Mouse (Mus musculus) bone marrow, adult 2 months (tissue): Measurements from ENCODE around the gene Pcyt2. TPM values are rescaled to one million over a fixed set of nuclear protein-coding genes. Genes with fewer than 3 reads are reported as not detected.

ENCODE experiments used
- H3K27ac ChIP-seq: fragments of 200-500 bp; 2 replicates; pipeline ENCODE4 v1.5.1; 2012; ENCODE audit warnings: low read depth, mild to moderate bottlenecking, control low read depth, inconsistent platforms, low read length; ENCODE audit not compliant: control insufficient read depth, poor library complexity, insufficient read depth
- H3K4me1 ChIP-seq: fragments of 200-500 bp; 2 replicates; pipeline ENCODE4 v1.6.1; 2011; ENCODE audit warnings: low read length; ENCODE audit not compliant: control insufficient read depth, insufficient read depth
- H3K4me3 ChIP-seq: fragments of 200-500 bp; replicated peaks from 2 replicates; pipeline ENCODE3; 2011; ENCODE audit warnings: mild to moderate bottlenecking, low read depth, low read length, control low read depth; ENCODE audit not compliant: control insufficient read depth
- CTCF ChIP-seq: fragments of 200-500 bp; IDR thresholded peaks from 2 replicates; pipeline ENCODE4 v1.5.1; 2011; ENCODE audit warnings: low read length, control low read depth; ENCODE audit not compliant: control insufficient read depth, insufficient read depth
- POLR2A ChIP-seq: fragments of 200-500 bp; IDR thresholded peaks from 2 replicates; pipeline ENCODE4 v1.6.1; 2011; ENCODE audit warnings: low read depth, mild to moderate bottlenecking, control low read depth, low read length, borderline replicate concordance; ENCODE audit not compliant: control insufficient read depth
- WGBS: fragments of 180-500 bp; shearing (Covaris S2); methylation state at CpG from one replicate; pipeline ENCODE4 v1.1.7; 2018; 5-methylcytosine and 5-hydroxymethylcytosine counted together
- polyA plus RNA-seq: library from polyadenylated mRNA; stranded (reverse); fragments of >200 nt; gene quantifications from 2 replicates; pipeline ENCODE4 v1.2.4, GENCODE M21; 2011; ENCODE audit warnings: low replicate concordance; ENCODE audit not compliant: missing spikeins, insufficient read depth, insufficient read length

The Pcyt2 gene
- polyA plus RNA-seq, 1 experiment, result 46.8 TPM

- no peak overlapping the region for H3K4me3 ChIP-seq
- no peak overlapping the region for H3K27ac ChIP-seq
- H3K4me1 ChIP-seq, result no peaks in the 10 kb centered on the region
- TF ChIP-seq CTCF (no peak), POLR2A (no peak)
- 86% methylated on average over 13 of the region's 13 CpGs for WGBS
Measured at GRCm38 (mm10) chr11:120560952-120561728, 56.6 kb downstream of the Pcyt2 start.

Other genes starting within 250 kb of the Pcyt2 start
- 3.1 and 10.9 TPM in 2 replicates for gene Faap100, start 239.2 kb downstream of the Pcyt2 start, polyA plus RNA-seq
- gene Nploc4, start 180.2 kb downstream of the Pcyt2 start, polyA plus RNA-seq, result 30.0 and 30.5 TPM in 2 replicates
- gene Tspan10, start 175.3 kb downstream of the Pcyt2 start, polyA plus RNA-seq, result not detected in 2 replicates
- gene Pde6g, start 164.4 kb downstream of the Pcyt2 start, polyA plus RNA-seq, result not detected in 2 replicates
- gene Oxld1, start 159.9 kb downstream of the Pcyt2 start, polyA plus RNA-seq, result 2.0 and 4.4 TPM in 2 replicates
- 19.2 and 29.6 TPM in 2 replicates for gene Ccdc137, start 159.8 kb downstream of the Pcyt2 start, polyA plus RNA-seq
- 5.5 and 6.7 TPM in 2 replicates for gene Arl16, start 150.3 kb downstream of the Pcyt2 start, polyA plus RNA-seq
- 60.4 and 87.1 TPM in 2 replicates for gene Mrpl12, start 133.3 kb downstream of the Pcyt2 start, polyA plus RNA-seq
- 20.6 and 21.0 TPM in 2 replicates for gene Slc25a10, start 126.1 kb downstream of the Pcyt2 start, polyA plus RNA-seq
- 0.81 and 1.3 TPM in 2 replicates for gene Gcgr, start 87.2 kb downstream of the Pcyt2 start, polyA plus RNA-seq
- gene Mcrip1, start 68.2 kb downstream of the Pcyt2 start, polyA plus RNA-seq, result 72.1 and 86.5 TPM in 2 replicates
- not detected in 2 replicates for gene Ppp1r27, start 66.8 kb downstream of the Pcyt2 start, polyA plus RNA-seq
- 86.5 and 236 TPM in 2 replicates for gene P4hb, start 44.7 kb downstream of the Pcyt2 start, polyA plus RNA-seq
- 112 and 172 TPM in 2 replicates for gene Arhgdia, start 36.3 kb downstream of the Pcyt2 start, polyA plus RNA-seq
- gene Alyref, start 19.6 kb downstream of the Pcyt2 start, polyA plus RNA-seq, result 165 and 174 TPM in 2 replicates
- gene Anapc11, start 19.5 kb downstream of the Pcyt2 start, polyA plus RNA-seq, result 26.6 and 32.6 TPM in 2 replicates
- gene Npb, start 9.5 kb downstream of the Pcyt2 start, polyA plus RNA-seq, result 3.8 TPM in 1 of 2 replicates, not detected in the other
- gene Sirt7, start 7.3 kb upstream of the Pcyt2 start, polyA plus RNA-seq, result 67.9 and 138 TPM in 2 replicates
- gene Mafg, start 15.7 kb upstream of the Pcyt2 start, polyA plus RNA-seq, result 61.7 and 86.9 TPM in 2 replicates
- 2.3 TPM in 1 of 2 replicates, not detected in the other for gene Pycr1, start 25.8 kb upstream of the Pcyt2 start, polyA plus RNA-seq
- 6.7 TPM in 1 of 2 replicates, not detected in the other for gene Myadml2, start 30.2 kb upstream of the Pcyt2 start, polyA plus RNA-seq
- not detected in 2 replicates for gene Notum, start 43.2 kb upstream of the Pcyt2 start, polyA plus RNA-seq
- gene Aspscr1, start 55.0 kb upstream of the Pcyt2 start, polyA plus RNA-seq, result 82.0 and 94.3 TPM in 2 replicates
- gene Cenpx, start 95.8 kb upstream of the Pcyt2 start, polyA plus RNA-seq, result 39.2 and 57.8 TPM in 2 replicates
- gene Lrrc45, start 96.0 kb upstream of the Pcyt2 start, polyA plus RNA-seq, result 25.5 and 41.4 TPM in 2 replicates
- 2.4 and 5.8 TPM in 2 replicates for gene Rac3, start 103.5 kb upstream of the Pcyt2 start, polyA plus RNA-seq
- gene Dcxr, start 109.3 kb upstream of the Pcyt2 start, polyA plus RNA-seq, result 7.4 and 9.4 TPM in 2 replicates
- 3.8 and 8.0 TPM in 2 replicates for gene Cbr2, start 114.2 kb upstream of the Pcyt2 start, polyA plus RNA-seq
- 15.5 and 52.5 TPM in 2 replicates for gene Hmga1b, start 144.9 kb upstream of the Pcyt2 start, polyA plus RNA-seq
- gene Rfng, start 166.3 kb upstream of the Pcyt2 start, polyA plus RNA-seq, result 9.1 and 19.9 TPM in 2 replicates
- 29.6 and 38.0 TPM in 2 replicates for gene Gps1, start 166.3 kb upstream of the Pcyt2 start, polyA plus RNA-seq
- gene Dus1l, start 178.5 kb upstream of the Pcyt2 start, polyA plus RNA-seq, result 24.2 and 57.6 TPM in 2 replicates
- 6.1 and 16.1 TPM in 2 replicates for gene Fasn, start 206.6 kb upstream of the Pcyt2 start, polyA plus RNA-seq